Mouse (Mus musculus): ENCODE measurements around the gene Dmrtc1c2.
"Not testable (repeated sequence)": the region's sequence is repeated elsewhere in the genome, so short reads cannot be mapped to it uniquely, and the experiment has no call there.

Gene Dmrtc1c2

GRCm38 (mm10) chrX:102854516-102854915, at the start of gene Dmrtc1c2:
Gene Dmrtc1c2 (minus strand): TSS chrX:102854616.
- not testable (repeated sequence) for DNase-seq

- no peak for DNase-seq
Measured at GRCm38 (mm10) chrX:102867871-102868270, 13.5 kb upstream of the Dmrtc1c2 start, which contains the start of gene 1700031F05Rik. Gene 1700031F05Rik (minus strand): TSS chrX:102867971.

DNA sequence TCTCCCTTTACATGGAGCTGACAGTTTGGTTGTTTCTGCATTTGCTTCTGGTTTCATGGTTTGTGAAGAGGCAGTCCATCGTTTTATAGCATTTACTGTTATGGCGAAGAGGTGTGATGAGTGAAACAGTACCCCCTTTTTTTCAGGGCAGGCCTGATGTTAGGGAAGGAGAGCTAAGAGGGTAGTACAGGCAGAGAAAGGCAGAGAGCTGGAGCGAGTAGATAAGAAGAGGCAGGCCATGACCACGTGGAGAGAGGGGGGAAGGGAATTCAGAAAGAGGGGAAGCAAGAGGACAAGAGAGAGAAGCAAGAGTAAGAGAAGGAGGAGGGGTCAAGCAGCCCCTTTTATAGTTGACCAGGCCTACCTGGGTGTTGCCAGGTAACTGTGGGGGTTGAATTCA, 42.1 kb downstream of the Dmrtc1c2 start:
- no peak for DNase-seq

- not testable (repeated sequence) for DNase-seq
Measured at GRCm38 (mm10) chrX:102802663-102803062, 51.8 kb downstream of the Dmrtc1c2 start, which contains the start of gene Dmrtc1c1. Gene Dmrtc1c1 (plus strand): TSS chrX:102802963.

Data from B cell, adult 2 months (primary cell).